Mouse (Mus musculus): Measurements from ENCODE around the gene Lclat1.

- TF ChIP-seq TAL1 (IDR thresholded peaks at IDR 0.05; ENCODE audit: low read length) (no peak), GATA1 (IDR thresholded peaks at IDR 0.05; ENCODE audit: low read length) (no peak)
Measured at GRCm38 (mm10) chr17:73245089-73245684, 137.4 kb downstream of the Lclat1 start.
